Mouse (Mus musculus): ENCODE measurements around the gene Ube2j2. TPM values are rescaled to one million over a fixed set of nuclear protein-coding genes. Genes with fewer than 3 reads are reported as not detected.

Gene Ube2j2
- polyA plus RNA-seq (2017; shearing (Covaris generic)) = 10 to 100 TPM; 32.1 to 39.5 TPM

DNA sequence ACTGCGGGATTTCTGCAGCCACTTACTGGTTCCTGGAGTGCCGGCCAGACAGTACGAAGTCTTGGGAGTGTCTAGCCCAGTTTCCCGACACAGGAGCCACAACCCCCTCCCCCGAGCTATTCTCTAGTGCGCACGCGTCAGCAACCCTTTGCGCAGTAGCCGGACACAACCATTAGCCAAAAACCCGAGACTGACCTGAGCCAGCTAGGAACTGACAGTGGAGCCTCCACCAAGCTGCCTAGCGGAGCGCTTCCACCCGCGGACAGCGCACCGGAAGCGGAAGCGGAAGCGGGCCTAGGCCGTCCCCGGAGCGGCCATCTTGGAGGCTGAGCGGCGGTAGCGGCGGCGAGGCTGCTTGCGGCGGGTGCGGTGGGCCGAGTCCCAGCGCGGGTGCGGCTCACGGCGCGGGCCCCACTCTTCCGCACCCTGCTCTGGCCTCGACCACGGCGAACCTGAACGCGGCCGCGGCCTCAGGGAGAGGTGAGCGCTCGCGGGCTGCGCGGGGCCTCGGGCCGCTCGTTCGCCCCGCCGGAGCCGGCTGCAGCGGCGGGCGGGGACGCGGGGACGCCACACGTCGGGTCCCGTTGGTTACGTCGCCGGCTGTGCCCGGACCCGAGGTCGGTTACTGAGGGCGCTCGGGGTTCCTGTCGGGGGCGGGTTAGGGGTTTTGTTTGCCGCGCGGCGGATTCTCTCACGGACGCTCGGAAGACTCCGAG is at the start of gene Ube2j2:
TSS of gene Ube2j2 (plus strand) at position 298 of the 716 bp plus-strand sequence.
- peak; percentile 90 for ATAC-seq

DNA sequence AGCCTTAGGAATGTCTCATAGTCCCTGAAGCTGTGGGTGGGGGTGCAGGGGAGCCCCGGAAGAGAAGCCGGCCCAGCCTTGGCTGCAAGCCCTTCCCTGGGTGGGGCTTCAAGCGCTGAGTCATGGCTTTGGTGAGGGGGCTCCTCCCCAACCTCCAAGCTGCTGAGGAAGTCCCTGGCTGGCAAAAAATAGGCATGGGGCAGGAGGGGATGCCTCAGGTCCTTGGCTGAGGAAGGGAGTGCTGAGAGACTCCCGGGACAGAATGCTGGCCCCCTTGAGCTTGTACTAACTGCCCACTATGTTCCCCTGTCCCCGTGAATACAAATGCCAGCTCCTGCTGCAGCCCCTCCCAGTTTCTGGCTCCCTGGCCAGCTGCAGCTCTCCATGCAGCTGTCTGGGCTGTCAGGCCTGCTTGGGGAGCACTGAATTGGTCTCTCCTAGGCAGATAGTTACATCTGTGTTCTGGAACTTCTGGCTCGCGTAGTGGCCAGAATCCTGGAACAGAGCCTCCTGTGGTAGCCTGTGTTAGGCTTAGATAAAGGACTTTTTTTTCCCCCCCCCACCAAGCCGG is 49.2 kb upstream of the Ube2j2 start:
- no peak for ATAC-seq

DNA sequence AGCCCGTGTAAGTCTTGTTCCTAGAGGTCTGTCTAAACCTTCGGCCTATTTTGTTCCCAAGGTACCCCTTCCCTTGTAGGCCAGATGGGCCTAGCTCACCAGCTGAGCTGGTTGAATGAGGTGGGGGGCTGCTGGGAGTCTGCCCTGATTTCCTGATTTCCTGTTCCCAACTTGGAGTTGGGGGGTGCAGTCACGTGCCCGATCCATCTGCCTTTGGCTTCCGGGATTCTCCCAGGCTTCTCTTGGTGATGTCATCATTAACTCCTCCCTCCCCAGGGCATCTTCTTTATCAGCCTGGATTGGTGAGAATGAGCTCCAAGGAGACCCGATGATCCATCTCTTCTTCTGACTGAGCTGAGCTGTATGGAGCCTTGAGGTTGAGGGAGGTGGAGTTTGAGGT is 48.4 kb upstream of the Ube2j2 start:
- ATAC-seq = no peak

DNA sequence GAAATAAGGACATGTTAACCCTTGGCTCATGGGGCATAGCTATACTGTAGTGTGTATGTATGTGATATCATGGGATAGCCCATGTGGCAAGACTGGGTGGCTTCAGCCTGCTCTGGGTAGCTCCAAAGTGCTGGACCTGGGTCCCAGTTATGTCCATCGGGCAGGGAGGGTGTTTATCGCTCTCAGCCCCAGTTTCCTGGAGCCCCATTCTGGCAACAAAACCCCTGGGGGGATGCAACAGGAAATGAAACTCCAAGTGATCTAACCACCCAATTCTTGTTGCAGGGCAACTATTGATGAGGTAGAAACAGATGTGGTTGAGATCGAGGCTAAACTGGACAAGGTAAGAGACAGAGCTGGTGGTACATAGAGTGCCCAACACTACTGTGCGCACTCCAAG is 47.8 kb upstream of the Ube2j2 start:
- no peak for ATAC-seq

DNA sequence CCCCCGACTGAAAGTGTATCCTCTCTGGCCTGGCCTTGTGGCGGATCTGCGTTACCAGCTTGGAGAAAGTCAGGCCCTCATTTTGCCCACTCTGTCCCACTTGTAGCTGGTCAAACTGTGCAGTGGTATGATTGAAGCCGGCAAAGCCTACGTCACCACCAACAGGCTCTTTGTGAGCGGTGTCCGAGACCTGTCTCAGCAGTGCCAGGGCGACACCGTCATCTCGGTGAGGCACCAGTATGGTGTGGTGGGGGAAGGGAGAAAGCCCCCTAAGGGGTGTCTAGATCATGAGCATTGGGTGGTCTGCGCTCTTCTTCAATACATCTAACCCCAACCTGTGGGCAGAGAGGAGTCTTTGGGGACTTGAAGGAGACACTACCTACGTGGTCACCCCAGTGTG is 47.2 kb upstream of the Ube2j2 start:
- no peak for ATAC-seq

DNA sequence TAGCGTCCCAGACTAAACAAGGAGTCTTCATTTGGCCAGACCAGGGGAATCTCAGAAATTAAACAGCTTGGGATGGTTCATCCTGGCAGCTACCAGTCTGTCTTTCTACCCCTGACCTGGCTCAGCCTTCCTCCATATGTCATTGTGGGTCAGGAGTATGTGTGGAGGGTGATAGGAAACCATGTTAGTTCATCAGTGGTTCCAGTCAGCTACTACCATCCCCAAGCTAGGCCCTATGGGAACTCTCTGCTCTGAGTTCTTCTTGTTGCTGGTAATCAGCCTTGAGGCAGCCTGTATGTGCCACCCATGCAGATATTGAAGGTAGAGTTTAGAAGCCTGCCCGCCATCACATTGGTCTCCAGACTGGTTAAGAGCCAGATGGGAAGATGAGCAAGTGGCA is 45.3 kb upstream of the Ube2j2 start:
- ATAC-seq = no peak

DNA sequence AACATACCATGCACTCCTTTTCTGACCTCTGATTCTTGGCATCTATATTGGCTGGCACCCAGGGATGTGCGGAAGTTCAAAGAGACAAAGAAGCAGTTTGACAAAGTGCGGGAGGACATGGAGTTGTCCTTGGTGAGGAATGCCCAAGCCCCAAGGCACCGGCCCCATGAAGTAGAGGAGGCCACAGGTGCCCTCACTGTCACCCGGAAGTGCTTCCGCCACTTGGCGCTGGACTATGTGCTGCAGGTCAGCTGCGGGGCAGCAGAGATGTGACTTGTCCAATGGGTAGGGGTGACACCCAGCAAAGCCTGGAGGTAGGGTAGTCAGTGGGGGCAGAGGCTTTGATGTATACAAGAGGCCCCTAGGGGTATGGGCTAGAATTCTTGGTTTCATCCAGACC is 44.3 kb upstream of the Ube2j2 start:
- ATAC-seq = no peak

DNA sequence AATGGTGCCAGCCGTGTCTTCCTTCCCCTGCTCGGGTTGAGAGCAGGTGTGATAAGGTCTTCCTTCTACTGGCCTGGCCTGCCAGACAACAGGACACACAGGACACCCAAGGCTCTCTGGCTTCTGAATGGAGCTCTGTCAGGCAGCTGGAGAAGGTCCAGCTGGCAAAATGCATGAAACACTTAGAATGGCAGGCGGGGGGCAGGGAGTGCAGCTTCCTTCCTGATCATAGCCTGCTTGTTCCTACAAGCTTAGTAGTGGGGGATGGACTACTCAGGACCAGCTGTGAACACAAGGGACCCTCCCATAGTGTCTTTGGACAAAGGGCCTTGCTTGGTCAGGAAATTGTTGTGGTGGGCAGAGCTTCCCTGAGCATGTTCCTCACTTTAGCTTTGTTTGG is 42.4 kb upstream of the Ube2j2 start:
- no peak for ATAC-seq

DNA sequence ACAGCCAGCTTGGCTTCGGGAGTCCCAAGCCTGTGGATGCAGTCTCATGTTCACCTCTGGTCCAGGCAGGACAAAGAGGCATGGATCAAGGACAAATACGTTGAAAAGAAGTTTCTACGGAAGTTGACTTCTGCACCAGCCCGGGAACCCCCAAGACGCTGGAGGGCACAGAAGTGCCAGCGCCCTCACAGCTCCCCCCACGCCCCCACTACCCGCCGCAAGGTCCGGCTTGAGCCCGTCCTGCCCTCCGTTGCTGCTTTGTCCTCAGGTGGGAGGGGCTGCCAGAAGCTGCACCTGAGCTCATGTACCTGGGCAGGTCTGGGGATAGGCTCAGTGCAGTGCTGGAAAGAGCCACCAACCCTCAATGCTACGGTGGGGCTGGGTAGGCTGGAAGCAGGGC is 40.4 kb upstream of the Ube2j2 start:
- no peak for ATAC-seq

DNA sequence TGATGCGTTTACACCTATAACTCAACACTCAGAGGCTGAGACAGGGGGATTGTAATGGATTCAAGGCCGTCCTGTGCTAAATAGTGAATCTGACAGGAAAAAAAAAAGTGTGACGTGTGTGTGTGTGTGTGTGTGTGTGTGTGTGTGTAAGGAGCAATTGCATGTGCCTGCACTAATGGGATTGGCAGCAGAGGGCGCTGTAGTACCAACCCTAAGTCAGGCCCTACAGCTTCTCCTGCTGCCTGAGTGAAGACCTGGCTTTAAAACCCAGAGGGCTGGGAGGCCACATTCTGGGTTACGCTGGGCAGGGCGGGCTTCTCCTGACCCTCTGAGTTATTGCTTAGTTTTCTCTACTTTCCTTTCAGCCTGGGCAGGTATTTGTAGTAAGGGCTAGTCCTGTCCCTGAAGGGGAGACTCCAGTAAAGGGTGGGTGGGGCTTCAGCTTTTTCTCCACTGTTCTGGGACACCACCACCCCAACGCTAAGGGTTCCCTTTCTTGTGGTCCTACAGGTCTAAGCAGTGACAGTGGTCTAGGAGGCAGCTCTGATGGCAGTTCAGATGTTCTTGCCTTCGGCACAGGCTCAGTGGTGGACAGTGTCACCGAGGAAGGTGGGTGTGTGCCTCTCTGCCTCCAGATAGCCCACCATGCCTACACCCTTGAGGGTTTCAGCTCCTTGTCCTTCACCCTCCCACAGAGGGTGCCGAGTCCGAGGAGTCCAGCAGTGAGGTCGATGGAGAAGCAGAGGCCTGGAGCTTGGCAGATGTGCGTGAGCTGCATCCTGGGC is 39.1 kb upstream of the Ube2j2 start:
- ATAC-seq = no peak

DNA sequence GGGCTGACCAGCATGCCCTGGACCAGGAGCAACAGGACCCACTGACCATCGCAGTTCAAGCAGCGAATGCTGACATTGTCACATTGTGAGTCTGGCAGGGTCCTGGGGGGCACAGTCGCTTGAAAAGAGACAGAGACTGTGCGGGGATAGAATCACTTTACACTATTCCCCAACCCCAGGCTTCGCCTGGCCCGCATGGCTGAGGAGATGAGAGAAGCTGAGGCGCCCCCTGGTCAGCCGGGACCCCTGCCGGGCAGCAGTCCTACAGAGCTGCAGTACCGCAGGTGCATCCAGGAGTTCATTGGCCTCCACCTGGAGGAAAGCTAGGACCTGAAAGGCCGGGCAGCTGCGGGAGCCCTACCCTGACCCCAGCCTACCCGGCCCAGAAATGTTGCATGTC is 38.0 kb upstream of the Ube2j2 start:
- ATAC-seq = no peak

DNA sequence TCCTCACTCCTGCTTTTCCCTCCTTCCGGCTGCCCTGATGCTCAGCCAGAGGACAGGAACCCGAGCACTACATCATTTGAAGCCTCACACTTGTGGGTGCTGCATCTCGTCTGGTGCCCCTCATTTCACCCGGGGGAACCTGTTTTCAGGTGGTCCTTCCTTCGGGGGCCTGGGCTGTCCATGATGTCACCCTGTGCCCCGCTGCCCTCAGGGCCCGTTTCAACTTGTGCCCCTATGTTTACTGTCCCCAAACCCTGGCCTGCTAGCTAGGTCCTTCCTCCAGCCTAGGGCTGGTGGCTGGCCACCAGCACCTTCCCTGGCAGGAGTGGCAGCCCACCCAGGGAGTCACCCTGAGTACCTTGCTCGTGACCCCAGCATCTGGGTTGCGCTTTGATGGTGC is 37.5 kb upstream of the Ube2j2 start:
- ATAC-seq = no peak

DNA sequence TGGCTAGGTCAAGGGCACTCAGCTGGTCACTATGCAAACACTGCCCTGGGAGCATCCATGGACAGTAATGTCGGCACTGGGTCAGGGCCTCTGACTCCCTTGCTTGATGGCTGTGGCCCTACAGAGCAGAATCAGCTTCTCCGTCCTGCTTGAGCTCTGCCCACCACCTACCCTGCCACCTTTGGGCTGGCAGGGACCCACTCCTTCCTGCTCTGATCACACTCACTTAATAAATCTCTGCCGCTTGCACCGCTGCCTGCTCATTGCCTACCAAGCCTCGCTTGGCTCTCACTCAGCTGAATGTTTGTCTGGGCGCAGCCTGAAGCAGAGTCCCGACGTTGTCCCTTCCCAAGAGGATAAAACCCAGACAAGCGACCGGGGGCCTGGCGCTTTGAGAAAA is 36.6 kb upstream of the Ube2j2 start:
- ATAC-seq = no peak

DNA sequence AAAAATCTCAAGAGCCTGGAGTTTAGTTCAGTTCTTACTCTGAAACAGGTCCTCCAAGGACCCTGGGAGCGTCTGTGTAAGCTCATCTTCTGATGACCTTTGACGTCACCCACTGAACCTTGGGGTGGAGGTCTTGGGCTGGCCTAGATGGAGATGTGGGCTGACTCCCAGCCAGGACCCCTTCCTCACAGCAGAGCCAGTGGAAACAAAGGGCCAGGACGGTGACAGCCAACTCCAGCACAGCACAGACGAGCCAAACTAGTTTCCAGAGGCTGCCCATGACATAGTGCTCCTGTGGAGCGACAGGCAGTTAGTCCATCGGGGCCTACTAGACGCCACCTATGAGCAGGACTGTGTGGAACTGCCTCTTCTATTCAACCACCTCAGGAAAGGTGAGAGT is 35.4 kb upstream of the Ube2j2 start:
- ATAC-seq = no peak

DNA sequence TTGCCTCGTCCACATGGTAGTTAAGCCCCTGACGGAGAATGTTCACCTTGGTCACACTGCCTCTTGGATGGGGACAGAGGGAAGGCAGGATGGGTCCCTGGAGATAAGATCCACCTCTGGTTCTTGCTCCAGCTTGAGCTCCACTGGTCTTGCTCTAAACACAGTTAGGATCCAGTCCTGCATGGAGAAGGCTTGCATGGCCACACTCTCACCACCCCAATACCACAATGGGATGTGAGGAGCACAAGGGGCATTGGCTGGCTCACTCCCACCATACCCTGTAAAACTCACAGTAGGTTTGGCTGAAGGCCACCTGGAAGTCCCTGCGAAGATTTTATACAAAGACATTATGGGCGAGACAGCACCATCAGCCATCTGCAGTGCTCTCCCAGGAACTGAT is 34.9 kb upstream of the Ube2j2 start:
- ATAC-seq = no peak

DNA sequence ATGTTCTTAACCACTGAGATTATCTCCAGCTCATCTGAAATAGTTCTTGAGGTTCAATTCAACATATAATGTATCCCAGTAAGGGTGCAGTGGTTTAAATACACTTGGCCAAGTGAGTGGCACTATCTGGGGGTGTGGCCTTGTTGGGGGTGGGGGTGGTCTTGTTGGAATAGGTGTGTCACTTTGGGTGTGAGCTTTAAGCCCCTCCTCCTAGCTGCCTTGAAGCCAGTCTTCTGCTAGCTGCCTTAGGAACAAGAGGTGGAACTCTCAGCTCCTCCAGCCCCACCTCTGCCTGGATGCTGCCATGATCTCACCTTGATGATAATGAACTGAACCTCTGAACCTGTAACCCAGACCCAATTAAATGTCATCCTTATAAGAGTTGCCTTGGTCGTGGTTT is 11.6 kb upstream of the Ube2j2 start:
- no peak for ATAC-seq

DNA sequence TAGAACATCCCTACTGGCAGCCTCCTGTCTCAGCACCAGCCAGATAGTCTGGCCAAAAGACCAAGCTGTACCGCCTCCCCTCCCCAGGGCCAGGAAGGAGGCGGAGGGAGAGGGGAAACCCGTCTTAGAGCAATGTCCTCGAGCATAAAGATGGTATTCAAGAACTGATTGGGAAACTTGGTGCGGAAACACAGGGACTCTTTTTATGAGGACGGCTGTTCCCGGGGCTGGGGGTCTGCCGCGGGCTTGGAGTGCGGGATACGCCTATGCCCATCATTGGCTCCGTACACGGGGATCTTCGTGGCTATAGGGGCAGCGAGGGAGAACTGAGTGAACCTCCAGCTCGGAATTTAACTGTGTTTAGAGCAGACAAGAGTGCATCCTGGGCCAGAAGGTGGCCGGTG is 580 bp upstream of the Ube2j2 start:
- ATAC-seq = peak; percentile 3

DNA sequence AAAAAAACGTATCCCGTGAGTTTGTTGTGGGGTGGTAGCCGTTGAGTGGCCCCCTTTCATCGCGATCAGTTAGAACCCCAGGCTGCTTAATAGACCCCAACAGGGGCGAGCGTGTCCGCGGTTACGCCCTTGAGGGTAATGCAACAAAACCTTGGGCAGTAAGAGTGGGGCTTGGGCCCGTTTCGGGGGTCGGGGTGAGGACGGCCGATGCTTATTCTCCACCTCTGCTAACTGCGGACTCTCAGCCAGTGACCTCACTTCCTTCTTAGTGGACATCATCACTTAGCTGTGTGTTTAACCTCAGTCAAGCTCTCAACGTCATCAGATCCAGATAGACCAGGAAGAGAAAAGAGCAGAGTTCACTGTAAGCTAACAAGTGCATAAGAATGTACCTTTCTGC is 640 bp downstream of the Ube2j2 start:
- ATAC-seq = peak; percentile 14

DNA sequence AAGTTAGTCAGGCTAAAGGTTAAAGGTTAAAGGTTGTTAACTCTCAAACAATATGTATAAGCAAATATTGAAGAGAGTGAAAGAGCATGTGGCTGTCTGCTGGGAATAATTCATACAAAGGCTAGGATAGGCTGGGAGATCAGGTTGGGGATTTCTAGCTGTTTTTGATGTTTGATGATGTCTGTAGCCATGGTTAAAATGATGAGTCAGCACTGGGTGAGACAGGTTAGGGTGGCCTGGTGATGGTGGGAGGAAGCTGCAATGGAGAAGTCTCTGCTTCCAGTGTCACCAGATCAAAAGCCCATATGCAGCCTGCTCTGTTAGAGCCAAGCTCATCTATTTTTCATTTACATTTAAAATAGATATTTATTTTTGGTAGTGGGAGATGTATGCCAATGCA is 3.5 kb downstream of the Ube2j2 start:
- ATAC-seq = no peak

DNA sequence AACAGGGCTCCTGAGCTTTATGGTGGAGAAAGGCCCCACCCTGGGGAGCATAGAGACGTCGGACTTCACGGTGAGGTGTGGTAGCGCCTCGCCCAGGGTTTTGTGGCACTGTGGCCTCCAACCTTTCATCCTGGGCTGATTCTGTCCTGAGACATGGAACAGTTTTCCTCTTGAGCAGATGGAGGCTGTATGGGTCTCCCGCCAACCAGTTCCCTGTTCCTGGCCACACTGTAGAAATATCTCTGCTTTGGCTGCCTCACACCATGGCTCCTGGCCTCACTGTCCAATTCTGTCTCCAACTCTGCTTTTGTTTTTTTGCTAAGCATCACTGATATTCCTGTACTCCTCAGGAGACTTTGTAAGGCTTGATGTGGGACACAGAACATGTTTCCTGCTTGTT is 11.9 kb downstream of the Ube2j2 start:
- no peak for ATAC-seq

DNA sequence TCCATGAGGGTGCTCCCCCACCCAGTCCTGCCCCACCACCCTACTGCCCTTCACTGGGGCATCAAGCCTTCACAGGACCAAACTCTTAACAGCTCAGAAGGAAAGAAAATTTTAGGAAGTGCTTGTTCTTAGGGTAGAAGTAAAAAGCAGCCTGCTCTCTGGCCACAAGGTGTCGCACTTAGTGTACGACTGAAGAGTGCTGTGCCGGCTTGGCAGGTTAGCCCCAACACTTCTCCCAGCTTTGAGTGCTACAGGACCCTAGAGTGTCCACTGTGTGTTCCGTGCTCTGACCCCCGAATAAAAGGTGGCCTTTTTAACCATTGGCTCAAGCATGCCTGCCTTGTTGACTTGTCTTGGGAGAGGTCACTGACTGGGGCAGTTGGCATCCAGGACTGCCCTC is 15.6 kb downstream of the Ube2j2 start:
- peak; percentile 68 for ATAC-seq

DNA sequence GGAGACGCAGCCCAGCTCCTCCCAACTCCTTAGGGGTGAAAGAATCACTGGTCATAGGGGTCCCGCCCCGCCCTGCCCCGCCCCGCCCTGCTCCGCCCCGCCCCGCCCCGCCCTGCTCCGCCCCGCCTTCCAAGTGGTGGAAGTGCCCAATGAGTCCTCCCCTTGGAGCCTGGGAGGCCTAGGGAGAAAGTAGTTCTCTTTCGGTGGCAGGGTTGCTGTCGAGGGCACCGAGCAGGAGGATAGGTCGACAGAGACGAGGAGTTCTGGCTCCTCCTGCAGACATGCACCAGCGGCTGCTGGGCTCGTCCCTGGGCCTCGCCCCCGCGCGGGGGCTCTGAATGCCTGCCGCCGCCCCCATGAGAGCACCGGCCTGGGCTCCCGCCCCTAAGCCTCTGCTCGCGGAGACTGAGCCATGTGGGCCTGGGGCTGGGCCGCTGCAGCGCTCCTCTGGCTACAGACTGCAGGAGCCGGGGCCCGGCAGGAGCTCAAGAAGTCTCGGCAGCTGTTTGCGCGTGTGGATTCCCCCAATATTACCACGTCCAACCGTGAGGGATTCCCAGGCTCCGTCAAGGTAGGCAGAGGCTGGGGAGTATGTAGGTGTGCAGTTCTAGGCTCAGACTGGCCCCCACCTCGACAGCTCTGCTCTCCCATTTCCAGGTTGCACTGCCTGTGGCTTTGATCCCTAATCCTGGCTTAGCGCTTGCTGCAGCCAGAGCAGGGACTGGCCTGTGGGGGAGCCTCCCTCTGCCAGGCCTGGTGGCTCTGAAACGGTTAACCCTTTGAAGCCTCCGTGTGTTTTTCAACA is 18.7 kb downstream of the Ube2j2 start, which contains the start of gene C1qtnf12:
TSS of gene C1qtnf12 (plus strand) at position 152 of the 805 bp plus-strand sequence.
- ATAC-seq = no peak

DNA sequence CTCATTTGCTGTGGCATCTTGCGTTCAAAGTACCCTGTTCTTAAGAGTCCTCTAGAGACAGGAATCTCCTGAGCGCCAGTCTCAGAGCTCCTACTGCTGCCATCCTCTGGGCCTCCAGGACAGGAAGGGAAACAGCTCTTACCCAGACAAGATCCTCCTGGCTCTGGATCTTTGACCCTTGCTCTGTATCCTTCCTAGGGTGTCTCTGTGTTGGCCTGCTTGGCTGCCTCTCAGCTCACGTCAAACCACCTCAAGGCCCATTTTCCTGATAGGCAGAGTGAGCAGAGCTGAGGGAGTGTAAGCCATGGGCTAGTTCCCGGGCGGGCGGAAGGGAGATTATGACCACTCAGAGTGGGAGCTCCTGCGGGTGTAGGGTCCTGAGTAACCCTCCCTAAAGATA is 19.5 kb downstream of the Ube2j2 start:
- ATAC-seq = no peak

All from activated CD4-positive, CD25-positive, alpha-beta regulatory T cell, adult 4 months (primary cell).